Mouse (Mus musculus) testis, adult 2 months (tissue): ENCODE results near the gene Capn13.

Source experiments
- CTCF ChIP-seq: fragments of 200-500 bp; IDR thresholded peaks from 2 replicates; pipeline ENCODE4 v1.5.1; 2012; ENCODE audit warnings: low read depth, mild to moderate bottlenecking, inconsistent platforms, low read length, moderate library complexity; ENCODE audit not compliant: control insufficient read depth, insufficient read depth, insufficient replicate concordance
- POLR2A ChIP-seq: fragments of 200-500 bp; IDR thresholded peaks from 2 replicates; pipeline ENCODE4 v1.6.1; 2012; ENCODE audit warnings: low read depth, mild to moderate bottlenecking, inconsistent platforms, low read length, moderate library complexity; ENCODE audit not compliant: control insufficient read depth

DNA sequence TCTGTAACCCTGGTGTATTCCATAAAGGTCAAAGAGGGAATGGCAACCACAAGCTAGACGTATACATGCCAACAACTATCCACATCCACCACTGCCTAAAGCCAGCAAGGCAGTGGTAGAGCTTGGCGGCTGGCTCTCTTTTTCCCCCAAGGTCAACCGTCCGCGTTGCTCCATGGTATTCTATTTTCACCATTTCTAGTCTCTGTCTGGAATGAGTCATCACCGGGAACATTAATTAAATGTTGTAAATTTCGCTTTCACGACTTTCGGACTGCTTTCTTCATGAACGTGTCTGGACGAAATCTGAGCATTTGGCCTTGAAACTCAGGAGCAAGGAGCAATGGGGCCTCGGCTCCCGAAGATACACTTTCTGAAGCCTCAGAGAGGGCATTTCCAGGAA, 85.9 kb downstream of the Capn13 start:
- TF ChIP-seq POLR2A (no peak), CTCF (no peak)
